Mouse (Mus musculus): Measurements from ENCODE around the gene Hoxb2.

Gene Hoxb2

GRCm38 (mm10) chr11:96350341-96350624 is at the start of gene Hoxb2:
Gene Hoxb2, plus strand, starts transcription at chr11:96350525.
- DNase-seq: no peak

- DNase-seq: no peak
These were observed 49.3 kb upstream of the Hoxb2 start for GRCm38 (mm10) chr11:96301064-96301431.

- no peak for DNase-seq
These were observed 48.5 kb upstream of the Hoxb2 start for GRCm38 (mm10) chr11:96301837-96302236.

GRCm38 (mm10) chr11:96302381-96303150 is 47.8 kb upstream of the Hoxb2 start:
- DNase-seq: no peak

GRCm38 (mm10) chr11:96303151-96304099 is 46.9 kb upstream of the Hoxb2 start, which contains the start of gene Hoxb5:
Gene Hoxb5, plus strand, starts transcription at chr11:96303336.
- peak; percentile 80 for DNase-seq

- no peak for DNase-seq
These were observed 45.7 kb upstream of the Hoxb2 start for GRCm38 (mm10) chr11:96304381-96305195.

- no peak for DNase-seq
These were observed 44.7 kb upstream of the Hoxb2 start for GRCm38 (mm10) chr11:96305505-96306182.

- DNase-seq: no peak
These were observed 44.0 kb upstream of the Hoxb2 start for GRCm38 (mm10) chr11:96306183-96306907.

GRCm38 (mm10) chr11:96306908-96307269 is 43.4 kb upstream of the Hoxb2 start:
- DNase-seq: no peak

GRCm38 (mm10) chr11:96308763-96309162 is 41.6 kb upstream of the Hoxb2 start:
- no peak for DNase-seq

GRCm38 (mm10) chr11:96309288-96309687 is 41.0 kb upstream of the Hoxb2 start:
- no peak for DNase-seq

- DNase-seq: no peak
These were observed 40.0 kb upstream of the Hoxb2 start for GRCm38 (mm10) chr11:96310183-96310938.

- DNase-seq: no peak
These were observed 39.2 kb upstream of the Hoxb2 start for GRCm38 (mm10) chr11:96311097-96311496.

GRCm38 (mm10) chr11:96311520-96312417 is 38.6 kb upstream of the Hoxb2 start:
- DNase-seq: peak; percentile 82

GRCm38 (mm10) chr11:96313134-96313533 is 37.2 kb upstream of the Hoxb2 start:
- DNase-seq: no peak

GRCm38 (mm10) chr11:96313806-96314428 is 36.4 kb upstream of the Hoxb2 start:
- DNase-seq: no peak

- no peak for DNase-seq
These were observed 35.5 kb upstream of the Hoxb2 start for GRCm38 (mm10) chr11:96314671-96315343.

GRCm38 (mm10) chr11:96315344-96315681 is 35.0 kb upstream of the Hoxb2 start:
- no peak for DNase-seq

All from retina, postnatal 1 day (tissue).